Mouse (Mus musculus): ENCODE data around the gene Scml4. TPM values are rescaled to one million over a fixed set of nuclear protein-coding genes. Genes with fewer than 3 reads are reported as not detected.

The Scml4 gene
- polyA plus RNA-seq, 1 experiment from 2014 or later: 0.61 TPM

- 61% methylated on average over 4 of the region's 4 CpGs for WGBS
Observed at GRCm38 (mm10) chr10:42862806-42863205, 2.6 kb downstream of the Scml4 start.

GRCm38 (mm10) chr10:42863621-42864391 is 3.6 kb downstream of the Scml4 start:
- 27% methylated on average over 31 of the region's 31 CpGs for WGBS
- no peak for ATAC-seq (ENCODE audit: borderline replicate concordance, extremely low read depth, low FRiP score, low TSS enrichment)

More at GRCm38 (mm10) chr10:42862806-42863205, 2.6 kb downstream of the Scml4 start:
- Histone ChIP-seq H3K9me3 (no peaks in the 10 kb centered on the region), H3K27ac (no peak overlapping the region), H3K4me1 (peaks cover 25% of the 10 kb centered on the region), H3K9ac (no peak overlapping the region), H3K4me2 (no peak overlapping the region), H3K4me3 (no peak overlapping the region), H3K27me3 (peaks cover 11% of the 10 kb centered on the region), H3K36me3 (no peaks in the 10 kb centered on the region)
- ATAC-seq (ENCODE audit: borderline replicate concordance, extremely low read depth, low FRiP score, low TSS enrichment): no peak

GRCm38 (mm10) chr10:42864696-42865095 is 4.5 kb downstream of the Scml4 start:
- ATAC-seq (ENCODE audit: borderline replicate concordance, extremely low read depth, low FRiP score, low TSS enrichment): peak; percentile 43; the same call in 1 of the 2 replicates
- H3K27ac ChIP-seq: peak overlapping the region; percentile 18; the same call in 1 of the 2 replicates
- peaks cover 25% of the 10 kb centered on the region for H3K4me1 ChIP-seq
- H3K36me3 ChIP-seq: no peaks in the 10 kb centered on the region
- WGBS: 26% methylated on average over 5 of the region's 5 CpGs
- H3K4me3 ChIP-seq: no peak overlapping the region
- peaks cover 11% of the 10 kb centered on the region for H3K27me3 ChIP-seq
- no peaks in the 10 kb centered on the region for H3K9me3 ChIP-seq
- H3K4me2 ChIP-seq: peak overlapping the region; percentile 59
- H3K9ac ChIP-seq: no peak overlapping the region

More at GRCm38 (mm10) chr10:42863621-42864391, 3.6 kb downstream of the Scml4 start:
- H3K4me3 ChIP-seq: peak overlapping the region; percentile 40
- peaks cover 25% of the 10 kb centered on the region for H3K4me1 ChIP-seq
- no peaks in the 10 kb centered on the region for H3K36me3 ChIP-seq
- H3K27me3 ChIP-seq: peaks cover 11% of the 10 kb centered on the region
- H3K27ac ChIP-seq: no peak overlapping the region
- H3K4me2 ChIP-seq: peak overlapping the region; percentile 59
- no peaks in the 10 kb centered on the region for H3K9me3 ChIP-seq
- H3K9ac ChIP-seq: no peak overlapping the region

- no peaks in the 10 kb centered on the region for H3K9me3 ChIP-seq
- H3K36me3 ChIP-seq: no peaks in the 10 kb centered on the region
- peaks cover 7% of the 10 kb centered on the region; the same call in 1 of the 2 replicates for H3K27me3 ChIP-seq
- H3K4me2 ChIP-seq: no peak overlapping the region
- WGBS: 78% methylated on average over 9 of the region's 9 CpGs
- ATAC-seq (ENCODE audit: borderline replicate concordance, extremely low read depth, low FRiP score, low TSS enrichment): no peak
- no peak overlapping the region for H3K27ac ChIP-seq
- no peak overlapping the region for H3K9ac ChIP-seq
- H3K4me1 ChIP-seq: peaks cover 15% of the 10 kb centered on the region
- no peak overlapping the region for H3K4me3 ChIP-seq
Observed at GRCm38 (mm10) chr10:42868416-42868815, 8.2 kb downstream of the Scml4 start.

- no peak for ATAC-seq (ENCODE audit: borderline replicate concordance, extremely low read depth, low FRiP score, low TSS enrichment)
- Histone ChIP-seq H3K27ac (no peak overlapping the region), H3K27me3 (peaks cover 3% of the 10 kb centered on the region; the same call in 1 of the 2 replicates), H3K36me3 (no peaks in the 10 kb centered on the region), H3K4me1 (0 out of 2 replicates have a peak, but pooled peaks cover 6% of the 10 kb centered on the region), H3K4me2 (no peak overlapping the region), H3K9me3 (no peaks in the 10 kb centered on the region), H3K4me3 (no peak overlapping the region), H3K9ac (no peak overlapping the region)
- WGBS: 72% methylated on average over 6 of the region's 6 CpGs
Observed at GRCm38 (mm10) chr10:42869467-42869866, 9.3 kb downstream of the Scml4 start.

GRCm38 (mm10) chr10:42872269-42873010 is 12.3 kb downstream of the Scml4 start:
- no peaks in the 10 kb centered on the region for H3K36me3 ChIP-seq
- H3K27ac ChIP-seq: no peak overlapping the region
- no peak overlapping the region for H3K9ac ChIP-seq
- H3K4me1 ChIP-seq: no peaks in the 10 kb centered on the region
- no peak for ATAC-seq (ENCODE audit: borderline replicate concordance, extremely low read depth, low FRiP score, low TSS enrichment)
- H3K4me3 ChIP-seq: no peak overlapping the region
- WGBS: 73% methylated on average over 15 of the region's 15 CpGs
- H3K4me2 ChIP-seq: no peak overlapping the region
- H3K9me3 ChIP-seq: no peaks in the 10 kb centered on the region
- no peaks in the 10 kb centered on the region; the same call in 1 of the 2 replicates for H3K27me3 ChIP-seq

- Histone ChIP-seq H3K4me3 (no peak overlapping the region), H3K9me3 (no peaks in the 10 kb centered on the region), H3K4me1 (no peaks in the 10 kb centered on the region), H3K27ac (no peak overlapping the region), H3K9ac (no peak overlapping the region), H3K4me2 (no peak overlapping the region), H3K27me3 (no peaks in the 10 kb centered on the region; the same call in 1 of the 2 replicates), H3K36me3 (no peaks in the 10 kb centered on the region)
- no peak for ATAC-seq (ENCODE audit: borderline replicate concordance, extremely low read depth, low FRiP score, low TSS enrichment)
- WGBS: 81% methylated on average over 7 of the region's 7 CpGs
Observed at GRCm38 (mm10) chr10:42873077-42873595, 13.0 kb downstream of the Scml4 start.

GRCm38 (mm10) chr10:42876172-42876571 is 16.0 kb downstream of the Scml4 start:
- Histone ChIP-seq H3K27me3 (no peaks in the 10 kb centered on the region; the same call in 1 of the 2 replicates), H3K4me3 (no peak overlapping the region), H3K27ac (no peak overlapping the region), H3K9ac (no peak overlapping the region), H3K36me3 (no peaks in the 10 kb centered on the region), H3K4me2 (no peak overlapping the region), H3K9me3 (no peaks in the 10 kb centered on the region), H3K4me1 (0 out of 2 replicates have a peak, but pooled peaks cover 5% of the 10 kb centered on the region)
- WGBS: 70% methylated on average over 5 of the region's 5 CpGs
- no peak for ATAC-seq (ENCODE audit: borderline replicate concordance, extremely low read depth, low FRiP score, low TSS enrichment)

- no peaks in the 10 kb centered on the region for H3K36me3 ChIP-seq
- no peaks in the 10 kb centered on the region; the same call in 1 of the 2 replicates for H3K27me3 ChIP-seq
- no peak overlapping the region for H3K9ac ChIP-seq
- 43% methylated on average over 5 of the region's 5 CpGs for WGBS
- H3K4me1 ChIP-seq: 0 out of 2 replicates have a peak, but pooled peaks cover 5% of the 10 kb centered on the region
- no peak overlapping the region for H3K27ac ChIP-seq
- no peaks in the 10 kb centered on the region for H3K9me3 ChIP-seq
- no peak overlapping the region for H3K4me2 ChIP-seq
- ATAC-seq (ENCODE audit: borderline replicate concordance, extremely low read depth, low FRiP score, low TSS enrichment): 0 out of 2 replicates have a peak, but pooled peaks have one; percentile 19
- no peak overlapping the region for H3K4me3 ChIP-seq
Observed at GRCm38 (mm10) chr10:42879269-42879681, 19.1 kb downstream of the Scml4 start.

GRCm38 (mm10) chr10:42879682-42880081 is 19.5 kb downstream of the Scml4 start:
- ATAC-seq (ENCODE audit: borderline replicate concordance, extremely low read depth, low FRiP score, low TSS enrichment): no peak
- 43% methylated on average over 5 of the region's 5 CpGs for WGBS
- H3K9ac ChIP-seq: no peak overlapping the region
- no peak overlapping the region for H3K4me3 ChIP-seq
- H3K27ac ChIP-seq: no peak overlapping the region
- no peaks in the 10 kb centered on the region for H3K9me3 ChIP-seq
- no peaks in the 10 kb centered on the region; the same call in 1 of the 2 replicates for H3K27me3 ChIP-seq
- 0 out of 2 replicates have a peak, but pooled peaks cover 5% of the 10 kb centered on the region for H3K4me1 ChIP-seq
- H3K4me2 ChIP-seq: no peak overlapping the region
- H3K36me3 ChIP-seq: no peaks in the 10 kb centered on the region

GRCm38 (mm10) chr10:42887040-42887439 is 26.9 kb downstream of the Scml4 start:
- H3K9ac ChIP-seq: no peak overlapping the region
- no peaks in the 10 kb centered on the region for H3K36me3 ChIP-seq
- H3K4me1 ChIP-seq: no peaks in the 10 kb centered on the region
- 8% methylated on average over 6 of the region's 6 CpGs for WGBS
- no peak overlapping the region for H3K27ac ChIP-seq
- H3K9me3 ChIP-seq: no peaks in the 10 kb centered on the region
- no peak overlapping the region for H3K4me3 ChIP-seq
- H3K4me2 ChIP-seq: no peak overlapping the region
- no peak for ATAC-seq (ENCODE audit: borderline replicate concordance, extremely low read depth, low FRiP score, low TSS enrichment)
- no peaks in the 10 kb centered on the region; the same call in 1 of the 2 replicates for H3K27me3 ChIP-seq
